Mouse (Mus musculus) heart, embryonic 14.5 days (tissue): ENCODE measurements around the gene Ppp1r9a. TPM values are rescaled to one million over a fixed set of nuclear protein-coding genes. Genes with fewer than 3 reads are reported as not detected.

ENCODE experiments used
- ATAC-seq: fragments of 200-750 bp; cut with Nextera tagmentation; 2 replicates; pipeline ENCODE4 v1.8.0; 2017; ENCODE audit warnings: low read depth, moderate TSS enrichment; ENCODE audit not compliant: insufficient number of reproducible peaks, insufficient read depth, low FRiP score
- H3K27ac ChIP-seq, 2 experiments: fragments of 200-500 bp in 1 of 2; fragments of 300-500 bp in 1 of 2; sonication (generic) in 1 of 2; replicated peaks in 1 of 2; 2 replicates each; pipeline ENCODE4 v1.5.1; 2012 to 2014; ENCODE audit warnings: low read depth in 2 of 2, low read length in 2 of 2, control low read depth in 1 of 2, mild to moderate bottlenecking in 1 of 2, mixed read lengths in 1 of 2; ENCODE audit not compliant: control insufficient read depth in 1 of 2, insufficient read depth in 1 of 2
- H3K27me3 ChIP-seq: fragments of 300-500 bp; sonication (generic); 2 replicates; pipeline ENCODE4 v1.6.1; 2014; ENCODE audit warnings: mild to moderate bottlenecking, low read length, control low read depth; ENCODE audit not compliant: control insufficient read depth, insufficient read depth
- H3K36me3 ChIP-seq: fragments of 300-500 bp; sonication (generic); 2 replicates; pipeline ENCODE4 v1.6.1; 2014; ENCODE audit warnings: mild to moderate bottlenecking, control low read depth, low read length, mixed read lengths; ENCODE audit not compliant: control insufficient read depth, insufficient read depth
- H3K4me1 ChIP-seq, 2 experiments: fragments of 200-500 bp in 1 of 2; fragments of 300-500 bp in 1 of 2; sonication (generic) in 1 of 2; 2 replicates each; pipeline ENCODE4 v1.6.1; 2012 to 2014; ENCODE audit warnings: low read length in 2 of 2, control low read depth in 1 of 2, mixed read lengths in 1 of 2; ENCODE audit not compliant: control insufficient read depth in 2 of 2, insufficient read depth in 2 of 2
- H3K4me2 ChIP-seq: fragments of 300-500 bp; sonication (generic); 2 replicates; pipeline ENCODE4 v1.6.1; 2014; ENCODE audit warnings: mild to moderate bottlenecking, low read length
- H3K4me3 ChIP-seq, 2 experiments: fragments of 200-500 bp in 1 of 2; fragments of 300-500 bp in 1 of 2; sonication (generic) in 1 of 2; 2 replicates each; pipeline ENCODE4 v1.5.1; 2012 to 2014; ENCODE audit warnings: low read length in 2 of 2, mild to moderate bottlenecking in 2 of 2, control low read depth in 1 of 2, low read depth in 1 of 2, moderate library complexity in 1 of 2; ENCODE audit not compliant: control insufficient read depth in 1 of 2, insufficient read depth in 1 of 2
- H3K9ac ChIP-seq: fragments of 300-500 bp; sonication (generic); 2 replicates; pipeline ENCODE4 v1.6.1; 2014; ENCODE audit warnings: mild to moderate bottlenecking, low read length
- H3K9me3 ChIP-seq: fragments of 300-500 bp; sonication (generic); 2 replicates; pipeline ENCODE4 v1.6.1; 2016; ENCODE audit warnings: low read length, control low read depth; ENCODE audit not compliant: control insufficient read depth
- WGBS: fragments of 180-500 bp; shearing (Covaris S2); extraction: QIAGEN DNeasy Blood & Tissue Kit; methylation state at CpG from one replicate; pipeline ENCODE4 v1.1.7; 2014; 5-methylcytosine and 5-hydroxymethylcytosine counted together
- polyA plus RNA-seq: library from polyadenylated mRNA; unstranded; fragments of >200 nt; fragmentation: Nextera tagmentation; extraction: Ambion mirVana; gene quantifications from 2 replicates; pipeline ENCODE4 v1.2.1, GENCODE M21; 2014

Ppp1r9a gene
- polyA plus RNA-seq, 1 experiment from 2014 or later, result 25.5 TPM

- no peak overlapping the region for H3K4me2 ChIP-seq
- no peaks in the 10 kb centered on the region for H3K27me3 ChIP-seq
- H3K36me3 ChIP-seq, result no peaks in the 10 kb centered on the region
- H3K9me3 ChIP-seq, result no peaks in the 10 kb centered on the region
- no peak for ATAC-seq
- no peak overlapping the region for H3K27ac ChIP-seq
- H3K4me1 ChIP-seq, result peaks cover 2 to 19% of the 10 kb centered on the region in 2 experiments; a peak in 3 of 4 replicates
- no peak overlapping the region for H3K4me3 ChIP-seq
- 31% methylated on average over 3 of the region's 3 CpGs for WGBS
- H3K9ac ChIP-seq, result no peak overlapping the region
Measured at GRCm38 (mm10) chr6:4938901-4939300, 36.2 kb downstream of the Ppp1r9a start.

- peaks cover 2 to 19% of the 10 kb centered on the region in 2 experiments; a peak in 3 of 4 replicates for H3K4me1 ChIP-seq
- H3K36me3 ChIP-seq, result no peaks in the 10 kb centered on the region
- no peak overlapping the region for H3K4me2 ChIP-seq
- H3K4me3 ChIP-seq, result no peak overlapping the region
- WGBS, result 78% methylated on average over 6 of the region's 6 CpGs
- no peak for ATAC-seq
- no peak overlapping the region for H3K27ac ChIP-seq
- H3K9me3 ChIP-seq, result no peaks in the 10 kb centered on the region
- H3K27me3 ChIP-seq, result no peaks in the 10 kb centered on the region
- H3K9ac ChIP-seq, result no peak overlapping the region
Measured at GRCm38 (mm10) chr6:4940086-4940485, 37.4 kb downstream of the Ppp1r9a start.

- Histone ChIP-seq H3K27me3 (no peaks in the 10 kb centered on the region), H3K4me2 (no peak overlapping the region), H3K9ac (no peak overlapping the region), H3K4me1 (peaks cover 2 to 19% of the 10 kb centered on the region in 2 experiments; a peak in 3 of 4 replicates), H3K9me3 (no peaks in the 10 kb centered on the region), H3K27ac (no peak overlapping the region), H3K36me3 (no peaks in the 10 kb centered on the region), H3K4me3 (no peak overlapping the region)
- WGBS, result 90% methylated on average over 9 of the region's 9 CpGs
- ATAC-seq, result no peak
Measured at GRCm38 (mm10) chr6:4940639-4941038, 37.9 kb downstream of the Ppp1r9a start.

GRCm38 (mm10) chr6:4943821-4944220, 41.1 kb downstream of the Ppp1r9a start:
- Histone ChIP-seq H3K4me1 (peaks cover 3 to 14% of the 10 kb centered on the region in 2 experiments; a peak in 3 of 4 replicates), H3K4me2 (no peak overlapping the region), H3K9ac (no peak overlapping the region), H3K4me3 (no peak overlapping the region), H3K9me3 (no peaks in the 10 kb centered on the region), H3K27ac (no peak overlapping the region), H3K27me3 (no peaks in the 10 kb centered on the region), H3K36me3 (no peaks in the 10 kb centered on the region)
- ATAC-seq, result no peak
- WGBS, result 91% methylated on average over 2 of the region's 2 CpGs

GRCm38 (mm10) chr6:4948056-4948455, 45.3 kb downstream of the Ppp1r9a start:
- Histone ChIP-seq H3K36me3 (no peaks in the 10 kb centered on the region), H3K27me3 (no peaks in the 10 kb centered on the region), H3K9ac (no peak overlapping the region), H3K4me3 (no peak overlapping the region), H3K4me2 (no peak overlapping the region), H3K4me1 (peaks cover 8 to 28% of the 10 kb centered on the region in 2 experiments), H3K27ac (peak overlapping the region in 1 of 2 experiments; percentile 56; a peak in 2 of 4 replicates), H3K9me3 (no peaks in the 10 kb centered on the region)
- ATAC-seq, result no peak
- 57% methylated on average over 4 of the region's 4 CpGs for WGBS

- H3K4me3 ChIP-seq, result no peak overlapping the region
Measured at GRCm38 (mm10) chr6:4949701-4950100, 47.0 kb downstream of the Ppp1r9a start.

GRCm38 (mm10) chr6:4953028-4953719, 50.5 kb downstream of the Ppp1r9a start:
- no peak overlapping the region for H3K4me3 ChIP-seq
- H3K9ac ChIP-seq, result no peak overlapping the region
- H3K4me1 ChIP-seq, result peaks cover 12 to 32% of the 10 kb centered on the region in 2 experiments
- H3K27me3 ChIP-seq, result no peaks in the 10 kb centered on the region
- H3K4me2 ChIP-seq, result no peak overlapping the region
- no peak overlapping the region for H3K27ac ChIP-seq
- no peaks in the 10 kb centered on the region for H3K36me3 ChIP-seq
- no peaks in the 10 kb centered on the region; the same call in 1 of the 2 replicates for H3K9me3 ChIP-seq
- no peak for ATAC-seq
- 83% methylated on average over 14 of the region's 14 CpGs for WGBS

More at GRCm38 (mm10) chr6:4949701-4950100, 47.0 kb downstream of the Ppp1r9a start:
- 91% methylated on average over 4 of the region's 4 CpGs for WGBS
- H3K9ac ChIP-seq, result no peak overlapping the region
- H3K36me3 ChIP-seq, result no peaks in the 10 kb centered on the region
- no peaks in the 10 kb centered on the region for H3K9me3 ChIP-seq
- no peak overlapping the region; a peak in 1 of 4 replicates for H3K27ac ChIP-seq
- H3K4me2 ChIP-seq, result no peak overlapping the region; the same call in 1 of the 2 replicates
- no peak for ATAC-seq
- H3K4me1 ChIP-seq, result peaks cover 8 to 28% of the 10 kb centered on the region in 2 experiments
- H3K27me3 ChIP-seq, result no peaks in the 10 kb centered on the region
